Mouse (Mus musculus) neural tube, embryonic 11.5 days (tissue): ENCODE results near the gene Gcnt1. TPM values are rescaled to one million over a fixed set of nuclear protein-coding genes. Genes with fewer than 3 reads are reported as not detected.

Experiments used
- ATAC-seq: fragments of 200-750 bp; cut with Nextera tagmentation; 2 replicates; pipeline ENCODE4 v1.8.0; 2017; ENCODE audit warnings: moderate number of reproducible peaks, mild to moderate bottlenecking, moderate TSS enrichment, moderate library complexity; ENCODE audit not compliant: insufficient read depth, low FRiP score, low TSS enrichment
- DNase-seq: peaks from one replicate; pipeline ENCODE4 v3.0.0-alpha.2; 2015; ENCODE audit warnings: low spot score
- H3K27ac ChIP-seq: fragments of 300-500 bp; sonication (generic); 2 replicates; pipeline ENCODE4 v1.5.1; 2014; ENCODE audit warnings: low read depth, mild to moderate bottlenecking, low read length
- H3K27me3 ChIP-seq: fragments of 300-500 bp; sonication (generic); 2 replicates; pipeline ENCODE4 v1.6.1; 2014; ENCODE audit warnings: mild to moderate bottlenecking, low read length, mixed read lengths; ENCODE audit not compliant: control insufficient read depth, insufficient read depth
- H3K36me3 ChIP-seq: fragments of 300-500 bp; sonication (generic); 2 replicates; pipeline ENCODE4 v1.6.1; 2014; ENCODE audit warnings: mild to moderate bottlenecking, low read length, moderate library complexity, mixed read lengths; ENCODE audit not compliant: control insufficient read depth, insufficient read depth
- H3K4me1 ChIP-seq: fragments of 300-500 bp; sonication (generic); 2 replicates; pipeline ENCODE4 v1.6.1; 2014; ENCODE audit warnings: low read length, mixed read lengths; ENCODE audit not compliant: control insufficient read depth, insufficient read depth
- H3K4me2 ChIP-seq: fragments of 300-500 bp; sonication (generic); 2 replicates; pipeline ENCODE4 v1.6.1; 2014; ENCODE audit warnings: low read depth, mild to moderate bottlenecking, moderate library complexity
- H3K4me3 ChIP-seq: fragments of 300-500 bp; sonication (generic); 2 replicates; pipeline ENCODE4 v1.5.1; 2014; ENCODE audit warnings: low read depth, low read length
- H3K9ac ChIP-seq: fragments of 300-500 bp; sonication (generic); 2 replicates; pipeline ENCODE4 v1.6.1; 2014; ENCODE audit warnings: mild to moderate bottlenecking, low read length
- H3K9me3 ChIP-seq: fragments of 300-500 bp; sonication (generic); 2 replicates; pipeline ENCODE4 v1.6.1; 2016; ENCODE audit warnings: low read length; ENCODE audit not compliant: control insufficient read depth
- WGBS: fragments of 180-500 bp; shearing (Covaris S2); extraction: QIAGEN DNeasy Blood & Tissue Kit; methylation state at CpG from one replicate; pipeline ENCODE4 v1.1.7; 2014; 5-methylcytosine and 5-hydroxymethylcytosine counted together
- polyA plus RNA-seq: library from polyadenylated mRNA; unstranded; fragments of >200 nt; fragmentation: Nextera tagmentation; extraction: Ambion mirVana; gene quantifications from 2 replicates; pipeline ENCODE4 v1.2.1, GENCODE M21; 2014

Gene Gcnt1
- polyA plus RNA-seq, 1 experiment from 2014 or later = 9.6 TPM

- H3K4me2 ChIP-seq = no peak overlapping the region
- H3K27ac ChIP-seq = no peak overlapping the region
- H3K36me3 ChIP-seq = no peaks in the 10 kb centered on the region
- H3K4me3 ChIP-seq = no peak overlapping the region
- no peaks in the 10 kb centered on the region for H3K27me3 ChIP-seq
- ATAC-seq = no peak
- H3K9ac ChIP-seq = no peak overlapping the region
- no peaks in the 10 kb centered on the region for H3K9me3 ChIP-seq
- no peaks in the 10 kb centered on the region for H3K4me1 ChIP-seq
- DNase-seq = no peak
- WGBS = 92% methylated on average over 4 of the region's 4 CpGs
Measured at GRCm38 (mm10) chr19:17278381-17279051, 94.1 kb downstream of the Gcnt1 start.

Other genes with a start within 250 kb of the Gcnt1 start
- gene Rfk, start 21.2 kb upstream of the Gcnt1 start, polyA plus RNA-seq = 79.6 and 85.1 TPM in 2 replicates